Mouse (Mus musculus): ENCODE measurements around the gene Bbs12. TPM values are rescaled to one million over a fixed set of nuclear protein-coding genes. Genes with fewer than 3 reads are reported as not detected.
A peak's percentile ranks its signal among the peaks of the same experiment; 100 is the strongest.

The Bbs12 gene
- polyA plus RNA-seq, 1 experiment: 1.9 TPM

DNA sequence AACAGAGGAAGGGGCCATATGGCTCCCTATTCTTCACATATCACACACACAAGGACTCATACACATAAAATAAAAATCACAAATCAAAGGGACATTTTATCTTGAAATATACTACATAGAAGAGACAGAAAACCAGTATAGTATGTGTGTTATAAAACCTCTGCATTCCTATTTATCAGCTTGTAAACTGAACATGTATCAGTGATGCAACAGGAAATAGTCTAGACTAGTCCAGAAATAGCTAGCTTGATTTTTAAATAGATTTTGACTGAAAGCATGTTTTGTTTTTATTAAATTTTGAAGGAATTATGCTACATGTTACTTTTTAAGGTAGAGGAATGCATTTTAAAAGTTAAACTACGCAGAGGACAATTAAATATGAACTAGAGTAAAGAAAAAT is 17.6 kb downstream of the Bbs12 start:
- Histone ChIP-seq H3K4me1 (ENCODE audit: control insufficient read depth, insufficient read depth, low read length) (no peaks in the 10 kb centered on the region), H3K4me3 (replicated peaks; ENCODE audit: insufficient read depth, low read depth, low read length) (no peak overlapping the region), H3K27me3 (ENCODE audit: control insufficient read depth, insufficient read depth, low read length) (no peaks in the 10 kb centered on the region), H3K27ac (ENCODE audit: insufficient read depth, low read length) (no peak overlapping the region)
- TF ChIP-seq CTCF (IDR thresholded peaks at IDR 0.05; ENCODE audit: borderline replicate concordance, insufficient read depth, low read depth, low read length) (no peak), POLR2A (IDR thresholded peaks at IDR 0.05; ENCODE audit: borderline replicate concordance, insufficient read depth, low read length) (no peak)
- no peak for DNase-seq
- 94% methylated on average over 1 of the region's 1 CpGs for WGBS

- DNase-seq: no peak
- H3K4me3 ChIP-seq (replicated peaks; ENCODE audit: insufficient read depth, low read depth, low read length): no peak overlapping the region
- H3K4me1 ChIP-seq (ENCODE audit: control insufficient read depth, insufficient read depth, low read length): no peaks in the 10 kb centered on the region
- 68% methylated on average over 6 of the region's 6 CpGs for WGBS
- no peaks in the 10 kb centered on the region for H3K27me3 ChIP-seq (ENCODE audit: control insufficient read depth, insufficient read depth, low read length)
- no peak overlapping the region for H3K27ac ChIP-seq (ENCODE audit: insufficient read depth, low read length)
- TF ChIP-seq POLR2A (IDR thresholded peaks at IDR 0.05; ENCODE audit: borderline replicate concordance, insufficient read depth, low read length): no peak
- no peak for TF ChIP-seq CTCF (IDR thresholded peaks at IDR 0.05; ENCODE audit: borderline replicate concordance, insufficient read depth, low read depth, low read length)
These were observed 19.7 kb downstream of the Bbs12 start for GRCm38 (mm10) chr3:37331999-37332449.

DNA sequence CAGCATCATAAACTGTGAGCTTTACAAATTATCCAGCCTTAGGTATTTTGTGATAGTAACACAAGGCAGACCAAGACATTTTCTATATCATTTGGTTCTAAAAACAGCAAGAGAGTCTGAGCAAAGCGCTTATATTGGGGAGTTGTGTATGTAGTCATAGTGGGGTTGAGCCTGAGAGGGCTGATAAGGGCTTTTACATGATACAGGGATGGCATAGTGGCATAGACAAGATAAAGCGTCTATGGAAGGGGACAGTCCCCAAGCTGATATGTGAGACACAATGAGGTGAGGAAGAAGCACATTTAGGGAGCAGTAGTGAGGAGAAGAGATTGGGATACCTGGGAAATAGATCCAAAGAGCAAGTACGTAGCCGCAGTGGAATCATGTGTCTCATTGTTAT is 21.7 kb downstream of the Bbs12 start:
- 97% methylated on average over 4 of the region's 4 CpGs for WGBS
- DNase-seq: no peak
- Histone ChIP-seq H3K27me3 (ENCODE audit: control insufficient read depth, insufficient read depth, low read length) (no peaks in the 10 kb centered on the region), H3K27ac (ENCODE audit: insufficient read depth, low read length) (no peak overlapping the region), H3K4me3 (replicated peaks; ENCODE audit: insufficient read depth, low read depth, low read length) (no peak overlapping the region), H3K4me1 (ENCODE audit: control insufficient read depth, insufficient read depth, low read length) (no peaks in the 10 kb centered on the region)
- TF ChIP-seq POLR2A (IDR thresholded peaks at IDR 0.05; ENCODE audit: borderline replicate concordance, insufficient read depth, low read length) (no peak), CTCF (IDR thresholded peaks at IDR 0.05; ENCODE audit: borderline replicate concordance, insufficient read depth, low read depth, low read length) (no peak)

DNA sequence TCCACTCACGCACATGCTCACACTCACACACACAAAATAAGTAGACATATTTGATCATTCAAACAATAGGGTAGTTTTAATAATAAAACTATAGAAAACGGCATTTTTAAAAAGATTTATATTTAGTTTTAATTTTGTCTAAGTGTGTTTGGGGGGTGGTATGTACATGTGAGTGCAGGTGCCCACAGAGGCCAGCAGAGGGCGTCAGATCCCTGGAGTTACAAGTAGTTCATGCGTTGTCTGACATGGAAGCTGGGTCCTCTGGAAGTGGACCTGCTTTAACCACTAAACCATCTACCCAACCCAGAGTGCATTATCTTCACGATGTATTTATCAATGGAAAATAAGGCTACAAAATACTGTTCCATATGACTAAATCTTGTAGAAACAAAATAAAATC is 28.8 kb downstream of the Bbs12 start:
- Histone ChIP-seq H3K4me1 (ENCODE audit: control insufficient read depth, insufficient read depth, low read length) (no peaks in the 10 kb centered on the region), H3K27ac (ENCODE audit: insufficient read depth, low read length) (no peak overlapping the region), H3K4me3 (replicated peaks; ENCODE audit: insufficient read depth, low read depth, low read length) (no peak overlapping the region), H3K27me3 (ENCODE audit: control insufficient read depth, insufficient read depth, low read length) (no peaks in the 10 kb centered on the region)
- 63% methylated on average over 5 of the region's 5 CpGs for WGBS
- DNase-seq: no peak
- TF ChIP-seq CTCF (IDR thresholded peaks at IDR 0.05; ENCODE audit: borderline replicate concordance, insufficient read depth, low read depth, low read length): no peak
- TF ChIP-seq POLR2A (IDR thresholded peaks at IDR 0.05; ENCODE audit: borderline replicate concordance, insufficient read depth, low read length): no peak

DNA sequence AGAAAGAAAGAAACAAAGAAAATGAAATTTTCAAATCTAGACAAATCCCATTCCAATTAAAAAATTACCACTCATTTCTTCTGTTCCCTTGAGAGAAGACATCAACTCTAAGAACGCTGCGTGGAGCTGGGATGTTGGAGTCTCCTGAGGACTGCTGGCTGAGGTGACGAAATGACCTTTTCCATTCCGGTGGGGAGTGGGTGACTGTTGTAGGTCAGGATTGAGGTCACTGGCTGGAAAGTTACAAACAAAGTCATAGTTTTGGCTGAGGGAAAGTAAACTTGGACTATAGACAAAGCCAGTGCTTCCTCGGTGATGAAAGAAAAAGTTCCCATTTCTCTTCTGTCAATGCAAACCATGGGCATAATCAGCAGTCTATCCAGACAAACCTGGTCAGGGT is 30.5 kb downstream of the Bbs12 start:
- Histone ChIP-seq H3K4me3 (replicated peaks; ENCODE audit: insufficient read depth, low read depth, low read length) (no peak overlapping the region), H3K27ac (ENCODE audit: insufficient read depth, low read length) (no peak overlapping the region), H3K27me3 (ENCODE audit: control insufficient read depth, insufficient read depth, low read length) (no peaks in the 10 kb centered on the region), H3K4me1 (ENCODE audit: control insufficient read depth, insufficient read depth, low read length) (no peaks in the 10 kb centered on the region)
- TF ChIP-seq POLR2A (IDR thresholded peaks at IDR 0.05; ENCODE audit: borderline replicate concordance, insufficient read depth, low read length): no peak
- TF ChIP-seq CTCF (IDR thresholded peaks at IDR 0.05; ENCODE audit: borderline replicate concordance, insufficient read depth, low read depth, low read length): no peak
- DNase-seq: no peak
- 74% methylated on average over 5 of the region's 5 CpGs for WGBS

GRCm38 (mm10) chr3:37347671-37348070 is 35.3 kb downstream of the Bbs12 start:
- Histone ChIP-seq H3K27me3 (ENCODE audit: control insufficient read depth, insufficient read depth, low read length) (peaks cover 4% of the 10 kb centered on the region; the same call in 1 of the 2 replicates), H3K4me1 (ENCODE audit: control insufficient read depth, insufficient read depth, low read length) (0 out of 2 replicates have a peak, but pooled peaks cover 4% of the 10 kb centered on the region), H3K27ac (ENCODE audit: insufficient read depth, low read length) (no peak overlapping the region), H3K4me3 (replicated peaks; ENCODE audit: insufficient read depth, low read depth, low read length) (no peak overlapping the region)
- no peak for DNase-seq
- 40% methylated on average over 9 of the region's 9 CpGs for WGBS
- TF ChIP-seq POLR2A (IDR thresholded peaks at IDR 0.05; ENCODE audit: borderline replicate concordance, insufficient read depth, low read length) (no peak), CTCF (IDR thresholded peaks at IDR 0.05; ENCODE audit: borderline replicate concordance, insufficient read depth, low read depth, low read length) (no peak)

DNA sequence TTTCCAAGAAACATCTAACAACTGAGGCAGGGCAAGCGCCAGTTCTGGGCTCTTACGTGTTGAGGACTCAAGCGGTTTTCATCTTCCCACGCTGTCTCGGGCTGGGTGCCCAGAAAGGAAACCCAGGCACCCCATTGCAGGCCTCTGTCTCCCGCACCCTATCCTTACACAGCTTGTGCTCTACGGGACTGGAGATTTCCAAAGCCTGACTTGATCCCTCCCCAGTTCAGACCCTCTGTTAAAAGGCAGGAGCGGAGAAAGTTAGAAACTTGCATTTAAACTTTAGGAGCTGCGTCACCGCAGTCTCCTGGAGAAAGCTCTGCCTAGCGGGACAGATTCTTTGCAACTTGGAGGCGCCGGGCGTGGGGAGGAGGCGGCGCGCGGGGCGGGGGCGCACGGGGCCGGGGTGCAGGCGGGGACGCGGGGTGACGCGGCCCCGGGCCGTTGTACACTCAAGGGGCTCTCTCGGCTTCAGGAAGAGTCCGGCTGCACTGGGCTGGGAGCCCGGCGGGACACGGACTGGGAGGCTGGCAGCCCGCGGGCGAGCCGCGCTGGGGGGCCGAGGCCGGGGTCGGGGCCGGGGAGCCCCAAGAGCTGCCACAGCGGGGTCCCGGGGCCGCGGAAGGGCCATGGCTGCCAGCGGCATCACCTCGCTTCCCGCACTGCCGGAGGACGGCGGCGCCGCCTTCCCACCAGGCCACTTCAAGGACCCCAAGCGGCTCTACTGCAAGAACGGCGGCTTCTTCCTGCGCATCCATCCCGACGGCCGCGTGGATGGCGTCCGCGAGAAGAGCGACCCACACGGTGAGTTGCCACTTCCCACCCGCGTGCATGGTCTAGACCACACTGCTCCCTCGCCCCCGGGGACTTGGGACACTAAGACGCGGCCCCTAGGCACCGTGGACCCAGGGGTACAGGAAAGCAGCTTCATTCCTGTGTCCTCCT is 36.1 kb downstream of the Bbs12 start, which contains the start of gene Fgf2:
Gene Fgf2, plus strand, starts transcription at position 126 of the 945 bp plus-strand sequence.
- WGBS: 2% methylated on average over 75 of the region's 75 CpGs
- H3K4me3 ChIP-seq (replicated peaks; ENCODE audit: insufficient read depth, low read depth, low read length): peak within 1 kb of the TSS; percentile 25
- TF ChIP-seq POLR2A (IDR thresholded peaks at IDR 0.05; ENCODE audit: borderline replicate concordance, insufficient read depth, low read length) (no peak), CTCF (IDR thresholded peaks at IDR 0.05; ENCODE audit: borderline replicate concordance, insufficient read depth, low read depth, low read length) (no peak)
- DNase-seq: peak; percentile 10 to 14
- 0 out of 2 replicates have a peak, but pooled peaks cover 4% of the 10 kb centered on the region for H3K4me1 ChIP-seq (ENCODE audit: control insufficient read depth, insufficient read depth, low read length)
- H3K27me3 ChIP-seq (ENCODE audit: control insufficient read depth, insufficient read depth, low read length): peaks cover 4% of the 10 kb centered on the region; the same call in 1 of the 2 replicates
- H3K27ac ChIP-seq (ENCODE audit: insufficient read depth, low read length): no peak within 1 kb of the TSS

DNA sequence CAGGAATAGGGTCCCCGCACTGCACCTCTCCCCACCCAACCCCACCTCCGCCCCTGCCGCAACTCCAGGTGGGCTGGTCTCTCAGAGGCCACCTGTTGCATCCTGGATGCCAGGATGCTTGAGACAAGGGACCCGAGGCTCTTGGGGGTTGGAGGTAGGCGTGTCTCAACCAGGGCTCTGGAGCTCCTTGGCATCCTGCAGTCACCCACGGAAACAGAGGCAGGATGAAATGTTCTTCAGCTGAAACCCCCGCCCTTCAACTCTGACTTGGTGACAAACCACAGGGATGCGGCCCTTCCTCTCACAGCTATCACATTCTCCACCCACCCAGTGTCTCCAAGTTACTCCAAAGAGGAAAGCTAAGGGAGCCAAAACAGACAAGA is 36.8 kb downstream of the Bbs12 start:
- Histone ChIP-seq H3K27me3 (ENCODE audit: control insufficient read depth, insufficient read depth, low read length) (peaks cover 4% of the 10 kb centered on the region; the same call in 1 of the 2 replicates), H3K4me1 (ENCODE audit: control insufficient read depth, insufficient read depth, low read length) (0 out of 2 replicates have a peak, but pooled peaks cover 4% of the 10 kb centered on the region), H3K4me3 (replicated peaks; ENCODE audit: insufficient read depth, low read depth, low read length) (peak overlapping the region; percentile 25), H3K27ac (ENCODE audit: insufficient read depth, low read length) (no peak overlapping the region)
- TF ChIP-seq CTCF (IDR thresholded peaks at IDR 0.05; ENCODE audit: borderline replicate concordance, insufficient read depth, low read depth, low read length) (no peak), POLR2A (IDR thresholded peaks at IDR 0.05; ENCODE audit: borderline replicate concordance, insufficient read depth, low read length) (no peak)
- 23% methylated on average over 8 of the region's 8 CpGs for WGBS
- DNase-seq: no peak

Measured in cerebellum, adult 2 months (tissue).